Mouse (Mus musculus): ENCODE data around the gene Nipa2.

The Nipa2 gene

GRCm38 (mm10) chr7:55962004-55962908, at the start of gene Nipa2:
Gene Nipa2 (minus strand): TSS chr7:55962476.
- peak; percentile 91 to 96 for DNase-seq (ENCODE audit: low spot score in 2 of 2)

DNA sequence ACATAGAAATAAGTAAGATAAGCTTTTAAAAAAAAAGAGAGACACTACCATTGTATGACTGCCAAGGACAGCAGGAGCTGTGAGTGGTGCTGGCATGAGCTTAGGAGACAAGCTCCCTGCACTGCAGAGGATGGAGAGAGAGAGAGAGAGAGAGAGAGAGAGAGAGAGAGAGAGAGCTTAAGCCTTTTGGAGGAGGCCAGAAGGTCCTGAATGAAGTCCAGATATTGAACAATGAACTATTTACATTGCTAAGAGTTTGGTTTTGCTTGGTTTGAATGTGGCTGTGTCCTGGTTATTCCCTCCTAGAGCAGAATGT, 48.7 kb upstream of the Nipa2 start:
- no peak for DNase-seq (ENCODE audit: low spot score in 2 of 2)

DNA sequence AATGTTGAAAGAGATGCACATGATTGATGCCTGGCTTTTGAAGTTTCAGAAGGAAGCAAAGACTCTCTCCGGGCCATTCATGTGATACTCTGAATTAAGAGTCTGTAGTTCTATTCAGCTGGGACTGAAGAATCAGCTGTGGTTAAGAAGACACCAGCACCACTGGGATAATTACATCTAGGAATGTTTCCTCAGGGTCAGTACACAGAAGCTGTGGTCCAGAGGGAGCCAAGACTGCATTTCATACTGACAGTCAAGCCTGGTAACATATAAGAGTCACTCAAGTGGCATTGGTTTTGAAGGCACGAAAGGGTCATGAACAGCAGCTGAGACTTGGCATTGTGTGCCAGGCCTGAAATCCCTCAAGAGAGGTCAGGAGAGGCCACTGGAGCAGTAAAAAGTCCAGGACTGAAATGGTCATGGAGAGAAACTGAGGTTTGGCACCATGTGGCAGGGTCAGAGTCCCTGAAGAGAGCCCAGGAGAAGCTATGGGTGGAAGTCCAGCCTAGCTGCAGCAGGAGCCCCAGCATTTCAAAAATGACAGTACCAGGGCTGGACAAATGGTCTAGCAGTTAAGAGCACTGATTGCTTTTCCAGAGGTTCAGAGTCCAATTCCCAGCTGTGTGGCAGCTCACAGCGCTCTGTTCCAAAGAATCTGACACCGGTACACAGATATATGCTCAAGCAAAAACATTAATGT, 48.2 kb upstream of the Nipa2 start:
- no peak for DNase-seq (ENCODE audit: low spot score in 2 of 2)

DNA sequence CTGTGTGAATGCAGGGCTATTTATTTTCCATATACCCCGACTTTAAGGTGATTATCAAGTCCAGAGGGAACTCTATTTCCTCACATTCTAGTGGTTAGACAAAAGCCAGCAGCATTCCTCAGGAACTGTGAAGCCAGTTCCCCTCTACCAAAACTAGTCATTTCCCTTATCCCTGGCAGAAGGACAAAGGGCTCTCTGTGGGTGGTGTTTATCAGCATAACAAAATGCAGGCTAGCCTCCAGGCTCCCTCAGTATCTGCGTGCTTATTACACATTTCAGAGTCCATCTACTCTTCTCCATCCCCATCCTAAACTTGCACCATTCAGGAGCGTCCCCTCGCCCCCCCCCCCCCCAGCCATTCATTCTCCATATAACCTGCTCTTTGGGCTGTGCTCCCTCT, 36.7 kb upstream of the Nipa2 start:
- DNase-seq (ENCODE audit: low spot score in 2 of 2): no peak

GRCm38 (mm10) chr7:55995013-55995412, 32.7 kb upstream of the Nipa2 start:
- no peak for DNase-seq (ENCODE audit: low spot score in 2 of 2)

- DNase-seq (ENCODE audit: low spot score in 2 of 2): no peak
Observed at GRCm38 (mm10) chr7:55991858-55992257, 29.6 kb upstream of the Nipa2 start.

DNA sequence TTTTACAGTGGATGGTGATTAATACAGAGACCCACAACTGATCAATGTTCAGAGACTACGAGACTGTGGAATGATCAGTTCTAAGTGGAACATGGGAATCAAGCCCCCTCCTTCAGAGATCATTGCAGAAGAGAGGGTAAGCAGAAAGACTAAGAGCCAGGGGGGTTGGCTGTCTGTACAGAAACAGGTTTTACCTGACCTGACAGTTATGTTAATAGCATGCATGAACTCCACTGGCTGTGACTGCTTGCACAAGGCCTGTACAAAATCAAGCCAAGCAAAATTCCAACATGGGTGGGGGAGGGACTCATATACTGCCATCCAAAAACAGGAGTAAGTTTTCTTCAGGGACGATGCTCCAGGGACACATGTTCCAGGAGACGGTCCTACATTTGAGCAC, 28.9 kb upstream of the Nipa2 start:
- DNase-seq (ENCODE audit: low spot score in 2 of 2): no peak

GRCm38 (mm10) chr7:55986526-55987214, 24.4 kb upstream of the Nipa2 start:
- peak; percentile 64 to 81 for DNase-seq (ENCODE audit: low spot score in 2 of 2)

DNA sequence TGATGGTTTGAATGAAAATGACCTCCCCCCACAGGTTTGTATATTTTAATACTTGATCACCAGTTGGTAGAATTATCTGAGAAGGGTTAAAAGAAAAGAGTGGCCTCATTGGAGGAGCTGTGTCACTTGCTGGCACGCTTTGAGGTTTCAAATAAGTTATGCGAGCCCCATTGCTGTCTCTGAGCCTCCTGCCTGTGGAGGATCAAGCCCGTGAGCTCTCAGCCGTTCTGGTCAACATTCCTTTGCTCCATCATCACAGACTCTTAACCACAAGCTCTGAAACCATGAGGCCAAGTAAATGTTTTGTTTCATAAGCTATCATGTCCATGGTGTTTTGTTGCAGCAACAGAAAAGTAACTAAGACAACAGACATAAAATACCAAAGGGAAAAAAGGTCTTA, 22.5 kb upstream of the Nipa2 start:
- no peak for DNase-seq (ENCODE audit: low spot score in 2 of 2)

- no peak for DNase-seq (ENCODE audit: low spot score in 2 of 2)
Observed at GRCm38 (mm10) chr7:55983107-55983506, 20.8 kb upstream of the Nipa2 start.

DNA sequence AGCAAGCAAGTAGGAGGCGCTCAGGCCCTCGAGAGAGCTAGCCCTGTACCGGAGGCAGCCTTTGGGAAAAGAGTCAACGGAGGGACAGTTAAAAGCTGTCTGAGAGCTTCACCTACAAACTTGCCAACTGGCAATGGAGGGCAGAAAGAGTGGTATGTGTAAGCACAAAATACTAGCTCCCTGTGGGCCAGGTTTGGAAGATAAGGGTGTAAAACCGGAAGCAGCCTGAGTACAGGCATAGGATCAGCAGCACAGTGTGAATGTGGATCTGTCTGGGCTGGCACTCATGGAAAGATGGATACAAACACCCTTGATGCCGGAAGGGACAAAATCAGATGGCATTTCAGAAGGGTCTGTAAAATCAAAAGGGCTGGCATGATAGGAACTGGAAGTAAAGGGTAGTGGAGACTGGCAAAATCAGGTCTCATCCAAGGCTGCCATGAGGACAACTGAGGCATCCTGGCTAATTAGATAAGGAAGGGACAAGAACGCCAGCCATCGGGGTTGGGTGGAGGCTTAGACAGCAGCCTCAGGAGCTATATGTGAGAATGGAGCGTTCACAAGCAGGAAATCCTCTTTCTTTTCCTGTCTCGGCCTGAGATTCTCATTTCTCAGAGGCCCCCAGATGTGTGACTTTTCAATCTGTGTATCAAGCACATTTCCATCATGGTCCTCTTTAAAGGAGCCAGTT, 19.9 kb upstream of the Nipa2 start:
- DNase-seq (ENCODE audit: low spot score in 2 of 2): no peak

DNA sequence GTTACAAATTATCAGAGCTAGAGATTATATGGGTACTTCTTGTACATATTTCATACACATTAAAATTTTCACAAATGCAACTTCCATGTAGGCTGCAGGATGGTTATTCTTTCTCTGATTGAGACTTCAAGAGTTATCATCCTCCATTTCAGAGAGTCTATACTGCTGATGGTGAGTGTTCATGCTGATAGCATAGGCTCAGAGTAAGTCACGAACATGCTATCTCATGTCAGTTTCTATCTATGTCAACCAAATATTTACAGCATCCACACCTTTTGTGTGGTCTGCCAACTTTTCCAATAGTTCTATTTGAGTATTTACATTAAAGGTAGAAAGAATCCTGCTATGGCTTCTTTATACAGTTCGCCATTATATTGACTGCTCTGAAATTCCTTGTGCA, 19.2 kb upstream of the Nipa2 start:
- DNase-seq (ENCODE audit: low spot score in 2 of 2): no peak

DNA sequence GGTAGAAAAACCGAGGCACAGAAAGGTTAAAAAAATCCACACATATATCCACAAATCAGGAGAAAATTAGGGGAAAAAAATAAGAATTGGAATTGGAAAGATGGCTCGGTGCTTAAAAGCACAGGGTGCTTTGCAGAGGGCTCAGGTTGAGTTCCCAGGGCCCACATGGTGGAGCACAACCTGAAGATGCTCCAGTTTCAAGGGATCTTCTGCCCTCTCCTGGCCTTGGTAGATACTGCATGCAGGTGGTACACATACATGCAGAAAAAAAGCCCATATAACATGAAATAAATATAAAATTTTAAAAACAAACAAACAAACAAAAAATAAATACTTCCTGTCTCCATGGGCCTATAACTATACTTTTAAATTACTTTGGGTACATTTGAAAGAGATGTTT, 12.2 kb upstream of the Nipa2 start:
- no peak for DNase-seq (ENCODE audit: low spot score in 2 of 2)

GRCm38 (mm10) chr7:55969415-55969814, 7.1 kb upstream of the Nipa2 start:
- no peak for DNase-seq (ENCODE audit: low spot score in 2 of 2)

DNA sequence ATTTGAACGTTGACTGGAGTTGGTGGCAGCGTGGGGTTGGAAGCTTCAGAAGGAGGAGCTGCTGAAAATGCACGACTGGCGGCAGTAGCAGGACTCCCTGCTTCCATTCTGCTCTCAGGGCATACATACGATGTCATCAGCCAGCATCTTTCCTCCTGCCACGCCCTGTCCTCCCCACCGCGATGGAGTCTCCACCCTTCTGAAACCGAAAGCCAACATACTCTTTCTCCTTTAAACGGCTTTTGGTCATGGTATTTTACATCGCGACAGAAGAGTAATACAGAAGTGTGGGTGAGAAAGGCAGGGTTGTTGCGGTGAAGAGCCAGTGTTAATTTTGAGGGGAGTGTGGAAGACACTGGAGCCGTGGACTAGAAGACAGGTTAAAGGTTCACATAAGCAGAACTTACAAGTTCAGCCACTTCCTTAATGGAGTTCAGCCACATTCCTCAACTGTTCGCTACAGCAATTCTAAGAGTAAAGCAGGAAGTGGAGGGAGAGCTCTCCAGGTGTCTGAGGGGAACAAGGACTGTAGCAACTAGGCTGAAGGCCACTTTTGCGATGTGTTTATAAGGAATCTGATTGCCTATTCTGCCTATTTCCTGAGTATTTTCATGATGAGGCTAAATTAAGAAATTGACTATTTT, 6.1 kb upstream of the Nipa2 start:
- DNase-seq (ENCODE audit: low spot score in 2 of 2): peak; percentile 40 to 50

DNA sequence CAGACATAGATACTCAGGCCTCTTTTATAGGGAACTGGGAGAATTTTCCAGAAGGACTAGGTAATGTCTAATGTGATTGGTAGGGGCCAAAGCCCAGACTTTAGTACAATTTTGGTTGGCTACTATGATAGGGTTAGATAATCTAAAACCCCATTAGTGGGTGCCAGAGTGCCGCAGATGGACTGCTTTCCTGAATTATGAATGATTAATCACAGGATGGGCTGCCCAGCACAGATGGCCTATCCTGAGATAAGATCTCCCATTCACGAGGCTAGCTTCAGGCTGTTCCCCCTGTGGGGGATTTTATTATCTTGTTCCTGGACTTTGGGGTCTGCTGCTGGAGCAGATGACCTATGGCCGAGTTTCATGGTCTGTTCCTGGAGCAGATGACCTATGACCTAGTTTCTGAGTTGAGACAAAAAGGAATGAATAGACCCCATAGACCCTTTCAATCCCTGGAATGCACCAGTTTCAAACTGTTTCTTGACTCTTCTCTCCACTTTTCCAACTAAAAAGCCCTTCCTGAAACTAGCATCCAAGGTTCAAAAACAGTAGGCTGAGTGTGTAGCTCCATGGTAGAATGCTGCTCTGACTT, 4.7 kb upstream of the Nipa2 start:
- no peak for DNase-seq (ENCODE audit: low spot score in 2 of 2)

GRCm38 (mm10) chr7:55960506-55960905, 1.8 kb downstream of the Nipa2 start:
- no peak for DNase-seq (ENCODE audit: low spot score in 2 of 2)

GRCm38 (mm10) chr7:55959801-55960200, 2.5 kb downstream of the Nipa2 start:
- no peak for DNase-seq (ENCODE audit: low spot score in 2 of 2)

GRCm38 (mm10) chr7:55957916-55958315, 4.4 kb downstream of the Nipa2 start:
- DNase-seq (ENCODE audit: low spot score in 2 of 2): no peak

- no peak for DNase-seq (ENCODE audit: low spot score in 2 of 2)
Observed at GRCm38 (mm10) chr7:55957178-55957577, 5.1 kb downstream of the Nipa2 start.

GRCm38 (mm10) chr7:55956054-55956453, 6.2 kb downstream of the Nipa2 start:
- no peak for DNase-seq (ENCODE audit: low spot score in 2 of 2)
